Mouse (Mus musculus): ENCODE measurements around the gene Epn2.
A peak's percentile ranks its signal among the peaks of the same experiment; 100 is the strongest.

Epn2 gene

GRCm38 (mm10) chr11:61540642-61541041, 38.8 kb downstream of the Epn2 start:
- no peak for DNase-seq (ENCODE audit: low read depth, low spot score)

DNA sequence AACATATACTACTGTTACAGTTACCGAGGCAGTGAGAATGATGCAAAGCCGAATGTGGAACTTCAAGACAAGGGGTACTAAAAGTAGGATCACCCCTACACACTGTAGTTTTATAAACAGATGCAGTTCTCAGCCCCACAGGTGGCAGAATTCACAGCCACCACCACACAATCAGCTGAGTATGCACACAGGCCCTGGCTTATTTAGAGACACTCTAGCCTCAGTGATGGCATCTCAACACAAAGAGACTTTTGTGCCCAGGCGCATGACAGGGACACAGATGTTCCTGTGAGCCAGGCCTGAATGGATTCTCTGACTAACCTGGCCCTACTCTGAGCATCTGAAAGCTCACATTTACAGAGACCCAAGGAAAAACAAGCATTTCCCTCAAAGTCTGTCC, 42.1 kb downstream of the Epn2 start:
- DNase-seq (ENCODE audit: low read depth, low spot score), result no peak

GRCm38 (mm10) chr11:61536952-61537351, 42.5 kb downstream of the Epn2 start:
- DNase-seq (ENCODE audit: low read depth, low spot score), result no peak

DNA sequence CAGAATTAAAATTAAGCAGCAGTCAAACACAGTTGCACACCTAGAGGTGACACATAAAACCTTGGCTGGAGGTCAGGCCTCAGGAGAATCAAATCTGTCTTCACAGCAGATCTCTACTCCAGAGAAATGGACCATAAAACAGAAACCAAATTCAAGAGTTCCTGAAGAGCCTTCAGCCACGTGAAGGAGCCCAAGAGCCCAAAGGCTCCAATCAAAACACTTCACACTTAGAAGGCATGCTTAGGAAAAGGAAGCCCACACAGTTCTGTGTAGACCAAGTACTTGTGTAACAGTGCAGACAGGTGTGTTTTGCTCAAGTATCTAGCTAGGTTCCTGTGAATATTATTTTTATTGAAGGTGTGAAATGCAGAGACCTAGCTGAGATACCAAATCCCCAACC, 44.0 kb downstream of the Epn2 start:
- no peak for DNase-seq (ENCODE audit: low read depth, low spot score)

GRCm38 (mm10) chr11:61533571-61533970, 45.9 kb downstream of the Epn2 start:
- no peak for DNase-seq (ENCODE audit: low read depth, low spot score)

- DNase-seq (ENCODE audit: low read depth, low spot score), result no peak
These were observed 46.7 kb downstream of the Epn2 start for GRCm38 (mm10) chr11:61532820-61533219.

- DNase-seq (ENCODE audit: low read depth, low spot score), result no peak
These were observed 50.2 kb downstream of the Epn2 start for GRCm38 (mm10) chr11:61529268-61529713.

GRCm38 (mm10) chr11:61526872-61527271, 52.6 kb downstream of the Epn2 start:
- no peak for DNase-seq (ENCODE audit: low read depth, low spot score)

GRCm38 (mm10) chr11:61519484-61520107, 59.9 kb downstream of the Epn2 start:
- no peak for DNase-seq (ENCODE audit: low read depth, low spot score)

DNA sequence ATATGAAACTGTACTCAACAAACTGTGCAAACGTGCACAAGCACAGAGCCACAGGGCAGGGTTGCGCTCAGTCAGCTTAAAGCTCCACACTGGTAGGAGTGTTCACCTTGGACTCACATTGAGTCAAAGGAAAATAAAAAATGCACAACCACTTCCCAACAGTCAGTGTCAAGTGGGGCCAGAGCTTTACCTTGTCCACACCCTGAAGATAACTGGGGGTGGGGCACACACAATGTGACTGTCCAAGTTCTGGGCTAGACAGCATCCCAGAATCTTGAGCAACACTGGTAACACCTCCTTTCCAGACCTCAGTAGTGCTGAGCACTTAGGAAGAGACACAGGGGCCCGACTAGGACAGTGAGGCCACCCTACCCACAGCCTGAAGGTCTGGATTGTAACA, 60.6 kb downstream of the Epn2 start:
- no peak for DNase-seq (ENCODE audit: low read depth, low spot score)

DNA sequence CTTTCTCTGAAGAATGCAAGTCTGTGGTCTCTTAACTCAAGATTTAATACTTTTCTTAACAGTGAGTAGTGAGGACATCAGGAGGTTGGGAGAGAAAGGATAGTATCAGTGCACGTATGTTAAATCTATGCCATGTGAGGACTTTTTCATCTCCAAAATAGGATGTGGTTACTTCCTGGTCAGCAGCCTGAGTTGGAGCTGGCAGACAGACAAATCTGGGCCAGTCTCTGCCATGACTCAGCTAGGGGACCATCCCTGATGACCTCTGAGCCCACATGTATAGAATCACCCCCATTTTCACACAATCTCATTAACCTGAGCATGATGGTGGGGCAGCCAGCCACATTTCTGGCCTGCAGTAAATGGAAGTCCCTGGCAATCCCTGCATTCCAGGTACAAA, 61.5 kb downstream of the Epn2 start:
- DNase-seq (ENCODE audit: low read depth, low spot score), result no peak

DNA sequence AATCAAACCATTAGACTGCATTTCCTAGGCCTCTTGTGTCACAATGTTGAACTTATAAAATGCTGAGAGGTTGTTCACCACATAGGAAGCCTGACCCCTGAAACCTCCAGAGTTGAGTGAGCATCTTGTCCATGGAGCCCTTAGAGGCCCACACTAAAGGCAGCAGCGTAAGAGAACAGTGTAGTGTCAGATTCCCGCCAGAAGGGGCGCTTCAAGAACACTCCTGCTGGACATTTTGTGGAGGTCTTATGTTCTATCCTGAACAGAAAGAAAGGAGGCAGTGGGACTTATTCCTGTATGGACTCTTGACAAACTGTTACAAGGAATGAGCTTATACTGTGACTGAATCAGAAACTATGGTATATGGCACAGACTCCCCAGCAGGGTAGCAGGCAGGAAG, 64.5 kb downstream of the Epn2 start:
- DNase-seq (ENCODE audit: low read depth, low spot score), result peak; percentile 29

DNA sequence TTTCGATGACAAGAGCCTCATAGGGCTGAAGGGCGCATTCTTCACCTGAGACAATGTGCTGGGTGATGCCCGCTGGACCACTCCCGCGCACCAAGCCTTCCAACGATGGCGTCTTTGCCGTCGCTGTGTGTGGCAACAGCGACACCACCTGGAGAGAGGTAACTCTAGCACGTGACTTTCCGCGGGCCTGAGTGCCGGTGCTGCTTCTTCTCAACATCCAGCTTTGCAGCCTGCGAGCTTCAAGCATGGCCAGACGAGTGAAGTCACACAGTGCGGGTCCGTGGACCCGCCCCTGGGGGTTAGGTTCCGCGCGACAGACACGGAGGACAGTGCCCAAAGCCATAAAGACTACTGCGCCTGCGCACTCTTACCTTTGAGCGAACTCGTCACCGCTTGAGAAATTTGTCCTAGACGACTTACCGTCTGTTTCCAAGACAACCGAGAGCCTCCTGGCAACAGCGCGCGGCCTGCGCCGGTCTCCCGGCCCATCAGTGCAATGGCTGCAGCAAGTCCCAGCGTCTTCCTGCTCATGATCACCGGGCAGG, 74.7 kb downstream of the Epn2 start, which contains the start of gene B9d1:
TSS of gene B9d1 (plus strand) at position 432 of the 545 bp plus-strand sequence.
- DNase-seq (ENCODE audit: low read depth, low spot score), result peak; percentile 97

DNA sequence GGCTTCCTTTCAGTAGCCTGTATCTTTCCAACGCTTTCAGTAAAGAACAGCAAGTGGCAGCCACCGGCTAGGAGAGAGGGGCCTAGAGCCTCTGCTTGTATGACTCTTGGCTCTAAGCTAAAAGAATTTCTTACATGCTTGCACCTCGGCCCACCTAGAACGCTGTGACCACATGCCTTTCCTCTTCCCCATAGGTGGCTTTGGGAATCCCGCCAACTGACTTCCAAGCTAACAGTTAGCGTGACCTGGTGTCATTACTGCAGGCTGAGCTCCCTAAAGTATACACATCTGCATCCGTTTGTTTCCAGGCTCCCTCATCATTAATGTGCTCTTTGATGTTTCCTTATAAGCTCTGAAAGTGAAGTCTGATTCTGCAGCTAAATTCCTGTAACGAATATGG, 75.6 kb downstream of the Epn2 start:
- no peak for DNase-seq (ENCODE audit: low read depth, low spot score)

- no peak for DNase-seq (ENCODE audit: low read depth, low spot score)
These were observed 80.6 kb downstream of the Epn2 start for GRCm38 (mm10) chr11:61498736-61499504.

- no peak for DNase-seq (ENCODE audit: low read depth, low spot score)
These were observed 82.0 kb downstream of the Epn2 start for GRCm38 (mm10) chr11:61497490-61497889.

DNA sequence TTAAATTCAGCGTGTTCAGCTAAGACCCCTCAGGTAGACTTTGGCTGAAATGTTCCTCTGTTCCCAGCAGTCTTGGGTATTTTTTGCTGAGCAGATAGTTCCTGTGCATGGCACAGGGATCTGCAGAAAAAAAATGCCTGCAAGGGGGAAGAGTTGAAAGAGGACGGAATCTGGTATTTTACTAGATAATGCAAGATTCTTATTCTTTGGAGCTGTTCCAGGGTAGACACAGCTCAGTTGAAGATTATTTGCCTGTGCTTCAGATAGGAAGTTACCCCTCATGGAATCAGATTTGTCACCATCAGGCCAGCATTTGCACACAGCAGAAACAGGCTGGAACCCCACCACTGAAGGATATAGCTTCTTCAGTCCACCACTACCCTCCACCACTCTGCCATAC, 84.0 kb downstream of the Epn2 start:
- no peak for DNase-seq (ENCODE audit: low read depth, low spot score)

DNA sequence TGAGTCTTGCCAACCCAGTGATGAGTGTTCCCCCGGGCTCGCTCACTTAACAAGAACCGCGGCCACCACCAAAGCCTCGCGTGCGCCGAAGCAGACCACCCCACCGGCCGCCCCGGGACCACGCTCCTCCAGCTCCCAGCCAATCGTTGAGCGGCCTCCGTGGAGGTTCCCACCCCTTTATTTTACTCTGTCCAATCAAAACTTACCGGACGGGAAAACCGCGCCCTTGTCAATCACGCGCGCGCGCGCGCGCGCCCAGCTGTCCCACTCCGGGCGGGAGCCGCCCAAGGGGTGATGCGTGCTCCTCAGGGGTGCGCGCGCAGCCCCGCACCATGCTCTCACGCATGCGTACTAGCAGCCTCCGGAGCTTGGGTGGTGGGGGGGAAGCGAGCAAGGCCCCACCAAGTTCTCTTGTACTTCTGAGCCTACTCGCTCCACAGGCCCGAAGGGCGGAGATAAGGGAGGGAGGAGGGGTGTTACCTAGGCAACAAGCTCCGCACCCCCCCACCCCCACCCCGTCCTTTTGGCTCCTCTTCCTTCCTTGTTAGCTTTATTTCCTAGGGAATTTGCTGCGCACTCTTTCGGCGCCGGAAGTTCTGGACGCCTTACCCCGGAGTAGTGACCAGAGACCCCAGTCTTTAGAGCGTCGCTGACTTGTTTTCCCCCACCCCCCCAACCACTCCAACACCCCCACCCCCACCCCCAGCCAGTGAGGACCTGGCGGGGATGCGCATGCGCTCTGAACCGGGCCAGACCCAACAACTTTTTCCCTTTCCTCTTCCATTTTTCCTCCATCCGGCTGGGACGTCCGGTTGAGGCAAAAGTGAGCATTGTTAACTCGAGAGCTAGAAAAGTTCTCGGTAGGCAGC, 85.1 kb downstream of the Epn2 start, which contains the start of gene Mapk7:
TSS of gene Mapk7 (minus strand) at position 278 of the 869 bp plus-strand sequence.
- DNase-seq (ENCODE audit: low read depth, low spot score), result peak; percentile 98

DNA sequence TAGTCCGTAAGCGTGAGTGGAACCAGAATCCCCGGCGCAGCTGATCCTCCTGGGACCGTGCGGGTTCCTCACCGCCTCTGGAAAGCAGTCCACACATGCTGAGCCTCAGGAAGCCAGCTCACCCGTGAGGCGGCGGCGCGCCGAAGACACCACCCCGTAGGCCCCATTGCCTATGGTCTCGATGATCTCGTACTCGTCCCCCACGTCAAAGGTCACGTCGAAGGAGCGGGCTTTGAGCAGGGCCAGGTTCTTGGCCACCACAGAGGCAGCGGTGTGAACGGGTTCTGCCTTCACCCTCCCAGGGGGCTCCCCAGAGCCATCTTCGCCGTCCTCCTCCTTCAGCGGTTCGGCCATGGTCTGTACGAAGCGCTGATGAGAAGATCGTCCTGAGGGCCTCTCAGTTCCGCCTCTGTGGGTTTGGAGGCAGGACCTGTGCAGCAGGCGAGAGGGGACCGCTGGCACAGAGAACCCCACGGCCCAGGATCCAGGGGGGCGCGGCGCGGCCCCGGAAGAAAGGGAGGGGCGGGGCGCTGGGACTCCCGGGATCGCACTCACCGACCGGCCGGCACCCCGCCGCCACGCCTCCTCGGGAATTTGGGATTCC, 85.9 kb downstream of the Epn2 start:
- DNase-seq (ENCODE audit: low read depth, low spot score), result no peak

DNA sequence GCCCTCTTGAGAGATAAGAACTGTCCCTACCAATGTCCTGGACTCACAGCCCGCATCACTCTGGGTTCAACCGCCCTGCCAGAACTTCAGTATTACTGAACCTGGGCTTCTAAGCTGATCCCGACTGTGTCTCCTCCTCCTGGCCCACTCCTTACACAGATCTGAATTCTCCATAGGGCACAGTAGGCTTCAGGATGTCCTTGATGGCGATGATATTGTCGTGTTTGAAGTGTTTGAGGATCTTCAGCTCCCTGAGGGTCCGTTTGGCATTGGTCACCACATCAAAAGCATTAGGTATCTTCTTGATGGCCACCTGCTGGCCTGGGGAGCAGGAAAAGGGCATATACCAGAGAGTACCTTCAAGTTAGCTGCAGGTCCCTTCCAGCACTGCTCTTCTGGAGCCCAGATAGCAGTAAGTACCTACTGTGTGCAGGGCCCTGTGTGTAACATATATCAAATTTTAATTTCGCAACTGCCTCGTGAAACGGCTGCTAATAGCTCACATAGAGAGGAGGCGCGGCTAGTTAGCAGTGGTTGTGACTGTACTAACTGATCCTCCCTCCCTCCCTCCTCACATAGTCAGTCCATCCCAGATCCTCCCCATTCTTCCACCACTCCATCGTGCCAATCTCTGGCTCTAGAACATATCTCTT, 86.6 kb downstream of the Epn2 start:
- DNase-seq (ENCODE audit: low read depth, low spot score), result no peak

- DNase-seq (ENCODE audit: low read depth, low spot score), result no peak
These were observed 88.5 kb downstream of the Epn2 start for GRCm38 (mm10) chr11:61490944-61491520.

Measured in embryo, embryonic 11.5 days (tissue).